Mouse (Mus musculus) forebrain, postnatal 0 days (tissue): ENCODE measurements around the gene Eif4e1b. TPM values are rescaled to one million over a fixed set of nuclear protein-coding genes. Genes with fewer than 3 reads are reported as not detected.
A peak's percentile ranks its signal among the peaks of the same experiment; 100 is the strongest.

Experiments
- ATAC-seq: fragments of 200-750 bp; cut with Nextera tagmentation; 2 replicates; pipeline ENCODE4 v1.8.0; 2017; ENCODE audit warnings: mild to moderate bottlenecking, moderate library complexity
- DNase-seq: peaks from one replicate; pipeline ENCODE4 v3.0.0-alpha.2; 2015
- H3K27ac ChIP-seq: fragments of 300-500 bp; sonication (generic); 2 replicates; pipeline ENCODE4 v1.5.1; 2014; ENCODE audit warnings: low read depth, mild to moderate bottlenecking, antibody characterized with exemption, low read length, moderate library complexity, mixed read lengths
- H3K27me3 ChIP-seq: fragments of 300-500 bp; sonication (generic); 2 replicates; pipeline ENCODE4 v1.6.1; 2014; ENCODE audit warnings: mild to moderate bottlenecking, low read length, mixed read lengths; ENCODE audit not compliant: insufficient read depth
- H3K36me3 ChIP-seq: fragments of 300-500 bp; sonication (generic); 2 replicates; pipeline ENCODE4 v1.6.1; 2014; ENCODE audit warnings: mild to moderate bottlenecking, moderate library complexity; ENCODE audit not compliant: insufficient read depth
- H3K4me1 ChIP-seq: fragments of 300-500 bp; sonication (generic); 2 replicates; pipeline ENCODE4 v1.6.1; 2014; ENCODE audit warnings: antibody characterized with exemption; ENCODE audit not compliant: insufficient read depth
- H3K4me2 ChIP-seq: fragments of 300-500 bp; sonication (generic); 2 replicates; pipeline ENCODE4 v1.6.1; 2014; ENCODE audit warnings: low read depth, mild to moderate bottlenecking, moderate library complexity
- H3K4me3 ChIP-seq: fragments of 300-500 bp; sonication (generic); 2 replicates; pipeline ENCODE4 v1.5.1; 2014; ENCODE audit warnings: low read depth, low read length, mixed read lengths
- H3K9ac ChIP-seq: fragments of 300-500 bp; sonication (generic); 2 replicates; pipeline ENCODE4 v1.6.1; 2014; ENCODE audit warnings: mild to moderate bottlenecking
- H3K9me3 ChIP-seq: fragments of 300-500 bp; sonication (generic); 2 replicates; pipeline ENCODE4 v1.6.1; 2016; ENCODE audit warnings: low read length
- CTCF ChIP-seq: sonication (generic); IDR thresholded peaks from 2 replicates; pipeline ENCODE4 v1.5.1; 2016; ENCODE audit warnings: antibody characterized with exemption, control low read depth, low read depth
- WGBS: fragments of 180-500 bp; shearing (Covaris S2); extraction: QIAGEN DNeasy Blood & Tissue Kit; methylation state at CpG from one replicate; pipeline ENCODE4 v1.1.7; 2014; 5-methylcytosine and 5-hydroxymethylcytosine counted together
- polyA plus RNA-seq: library from polyadenylated mRNA; unstranded; fragments of >200 nt; fragmentation: Nextera tagmentation; extraction: Ambion mirVana; gene quantifications from 2 replicates; pipeline ENCODE4 v1.2.1, GENCODE M21; 2015
- total RNA-seq: library from RNA; depleted of rRNA; stranded (reverse); fragments of >200 nt; gene quantifications from 2 replicates; pipeline ENCODE4 v1.2.3, GENCODE M21; 2014; rRNA removed

Gene Eif4e1b
- total RNA-seq (not detected in 2 replicates), polyA plus RNA-seq (not detected in 2 replicates)

GRCm38 (mm10) chr13:54783698-54784097 is at the start of gene Eif4e1b:
TSS of gene Eif4e1b (plus strand) at chr13:54783998.
- no peak within 1 kb of the TSS for H3K9ac ChIP-seq
- no peak within 1 kb of the TSS for H3K27ac ChIP-seq
- ATAC-seq = no peak
- 92% methylated on average over 4 of the region's 4 CpGs for WGBS
- H3K4me2 ChIP-seq = no peak within 1 kb of the TSS
- no peaks in the 10 kb centered on the region for H3K36me3 ChIP-seq
- no peaks in the 10 kb centered on the region for H3K27me3 ChIP-seq
- DNase-seq = no peak
- H3K9me3 ChIP-seq = no peaks in the 10 kb centered on the region
- H3K4me1 ChIP-seq = no peaks in the 10 kb centered on the region
- no peak for TF ChIP-seq CTCF
- H3K4me3 ChIP-seq = no peak within 1 kb of the TSS

GRCm38 (mm10) chr13:54736931-54737330 is 46.9 kb upstream of the Eif4e1b start:
- peaks cover 71% of the 10 kb centered on the region for H3K36me3 ChIP-seq
- no peak for ATAC-seq
- no peak overlapping the region for H3K4me2 ChIP-seq
- H3K9me3 ChIP-seq = no peaks in the 10 kb centered on the region
- 48% methylated on average over 3 of the region's 3 CpGs for WGBS
- DNase-seq = no peak
- no peak overlapping the region for H3K9ac ChIP-seq
- no peak overlapping the region for H3K4me3 ChIP-seq
- no peaks in the 10 kb centered on the region for H3K4me1 ChIP-seq
- H3K27ac ChIP-seq = no peak overlapping the region
- no peaks in the 10 kb centered on the region; the same call in 1 of the 2 replicates for H3K27me3 ChIP-seq
- TF ChIP-seq CTCF = no peak

GRCm38 (mm10) chr13:54737488-54738212 is 46.1 kb upstream of the Eif4e1b start:
- Histone ChIP-seq H3K27ac (no peak overlapping the region), H3K36me3 (peaks cover 72% of the 10 kb centered on the region), H3K4me1 (no peaks in the 10 kb centered on the region), H3K4me3 (no peak overlapping the region), H3K27me3 (no peaks in the 10 kb centered on the region; the same call in 1 of the 2 replicates), H3K9me3 (no peaks in the 10 kb centered on the region), H3K9ac (peak overlapping the region; percentile 37; the same call in 1 of the 2 replicates), H3K4me2 (peak overlapping the region; percentile 26)
- 4% methylated on average over 85 of the region's 87 CpGs for WGBS
- no peak for TF ChIP-seq CTCF
- ATAC-seq = peak; percentile 70
- DNase-seq = peak; percentile 59

- 13% methylated on average over 19 of the region's 34 CpGs for WGBS
- TF ChIP-seq CTCF = peak; percentile 41; the same call in 1 of the 2 replicates
- peak; percentile 58 for DNase-seq
- Histone ChIP-seq H3K4me3 (no peak overlapping the region), H3K4me2 (peak overlapping the region; percentile 26), H3K9ac (no peak overlapping the region), H3K4me1 (no peaks in the 10 kb centered on the region), H3K36me3 (peaks cover 72% of the 10 kb centered on the region), H3K9me3 (no peaks in the 10 kb centered on the region), H3K27ac (no peak overlapping the region), H3K27me3 (no peaks in the 10 kb centered on the region; the same call in 1 of the 2 replicates)
- peak; percentile 32 for ATAC-seq
These were observed 45.6 kb upstream of the Eif4e1b start for GRCm38 (mm10) chr13:54738213-54738601.

GRCm38 (mm10) chr13:54746110-54746509 is 37.7 kb upstream of the Eif4e1b start:
- peak overlapping the region; percentile 81 for H3K4me2 ChIP-seq
- no peak overlapping the region for H3K4me3 ChIP-seq
- no peak overlapping the region for H3K27ac ChIP-seq
- WGBS = 35% methylated on average over 6 of the region's 6 CpGs
- no peaks in the 10 kb centered on the region for H3K27me3 ChIP-seq
- H3K9ac ChIP-seq = no peak overlapping the region
- no peak for DNase-seq
- no peak for TF ChIP-seq CTCF
- no peak for ATAC-seq
- no peaks in the 10 kb centered on the region for H3K9me3 ChIP-seq
- H3K4me1 ChIP-seq = peaks cover 20% of the 10 kb centered on the region
- H3K36me3 ChIP-seq = peaks cover 9% of the 10 kb centered on the region

- ATAC-seq (no peak), DNase-seq (no peak)
These were observed 36.9 kb upstream of the Eif4e1b start for GRCm38 (mm10) chr13:54746896-54747295.

GRCm38 (mm10) chr13:54748190-54748589 is 35.6 kb upstream of the Eif4e1b start:
- Histone ChIP-seq H3K36me3 (no peaks in the 10 kb centered on the region; the same call in 1 of the 2 replicates), H3K4me3 (peak overlapping the region; percentile 82), H3K27ac (no peak overlapping the region), H3K9ac (peak overlapping the region; percentile 82), H3K27me3 (no peaks in the 10 kb centered on the region), H3K9me3 (no peaks in the 10 kb centered on the region), H3K4me2 (peak overlapping the region; percentile 81), H3K4me1 (peaks cover 35% of the 10 kb centered on the region)
- ATAC-seq = no peak
- DNase-seq = no peak
- 80% methylated on average over 8 of the region's 8 CpGs for WGBS
- no peak for TF ChIP-seq CTCF

More at GRCm38 (mm10) chr13:54746896-54747295, 36.9 kb upstream of the Eif4e1b start:
- H3K9me3 ChIP-seq = no peaks in the 10 kb centered on the region
- 0 out of 2 replicates have a peak overlapping the region, but pooled peaks have one; percentile 5 for H3K4me3 ChIP-seq
- H3K4me1 ChIP-seq = peaks cover 25% of the 10 kb centered on the region
- no peak overlapping the region for H3K27ac ChIP-seq
- peaks cover 2% of the 10 kb centered on the region for H3K36me3 ChIP-seq
- TF ChIP-seq CTCF = no peak
- peak overlapping the region; percentile 81 for H3K4me2 ChIP-seq
- WGBS = 21% methylated on average over 10 of the region's 10 CpGs
- H3K27me3 ChIP-seq = no peaks in the 10 kb centered on the region
- no peak overlapping the region for H3K9ac ChIP-seq
